ENCODE assay signal across 8 mouse cellular contexts in the genomic region with DNA sequence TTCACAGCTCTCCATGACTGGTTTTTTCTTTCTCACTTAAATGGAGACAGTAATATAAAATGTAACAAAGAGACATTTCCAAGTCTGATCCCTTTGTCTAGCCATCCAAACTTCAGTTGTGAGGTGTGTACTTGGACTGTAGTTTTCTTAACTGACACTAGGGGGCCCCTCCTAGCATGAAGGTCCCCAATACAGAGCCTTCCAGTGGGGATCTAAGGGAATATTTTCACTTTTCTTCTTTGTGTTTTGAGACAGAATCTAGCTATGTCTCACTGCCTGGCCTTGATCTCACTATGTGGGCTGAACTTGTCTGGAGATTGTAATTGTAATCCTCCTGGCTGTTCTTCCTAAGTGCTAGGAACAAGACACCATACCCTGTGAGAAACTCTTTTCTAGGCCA. TPM values are rescaled to one million over a fixed set of nuclear protein-coding genes. Genes with fewer than 3 reads are reported as not detected.
DNase-seq lines count a peak whose midpoint lies in the region; ATAC-seq lines count a peak whose summit lies in the region.

No protein-coding gene starts in this region.

- DNase-seq in embryonic facial prominence, embryonic 11.5 days (ENCODE audit: low spot score), result peak; percentile 57
- no peak for DNase-seq in embryonic facial prominence, embryonic 10.5 days (ENCODE audit: low spot score)
- peak; percentile 34 for DNase-seq in right cerebral cortex, adult 18-20 months
- no peak for DNase-seq in right cerebral cortex, postnatal 14 days
- DNase-seq in embryo, embryonic 11.5 days (ENCODE audit: low read depth, low spot score), result peak; percentile 13
- DNase-seq in adrenal gland, postnatal 4 days (ENCODE audit: low spot score in 2 of 2), result no peak

- no peak overlapping the region for H3K9ac ChIP-seq in embryonic facial prominence, embryonic 11.5 days (replicated peaks; ENCODE audit: low read length)
- no peak overlapping the region for H3K9ac ChIP-seq in intestine, embryonic 15.5 days
- no peak overlapping the region for H3K9ac ChIP-seq in lung, embryonic 16.5 days (ENCODE audit: low read length)

- H3K4me1 ChIP-seq in embryonic facial prominence, embryonic 11.5 days (ENCODE audit: control insufficient read depth, insufficient read depth, low read length), result no peaks in the 10 kb centered on the region
- no peaks in the 10 kb centered on the region for H3K4me1 ChIP-seq in embryonic facial prominence, embryonic 10.5 days
- H3K4me1 ChIP-seq in intestine, embryonic 15.5 days (replicated peaks), result 0 out of 2 replicates have a peak, but pooled peaks cover 3% of the 10 kb centered on the region
- H3K4me1 ChIP-seq in lung, embryonic 16.5 days (replicated peaks; ENCODE audit: control insufficient read depth, insufficient read depth, low read length), result no peaks in the 10 kb centered on the region

- no peaks in the 10 kb centered on the region for H3K9me3 ChIP-seq in embryonic facial prominence, embryonic 11.5 days (replicated peaks; ENCODE audit: control insufficient read depth, low read length)
- H3K9me3 ChIP-seq in embryonic facial prominence, embryonic 10.5 days, result 0 out of 2 replicates have a peak, but pooled peaks cover 4% of the 10 kb centered on the region
- H3K9me3 ChIP-seq in intestine, embryonic 15.5 days, result no peaks in the 10 kb centered on the region
- H3K9me3 ChIP-seq in lung, embryonic 16.5 days (ENCODE audit: control insufficient read depth, low read length), result no peaks in the 10 kb centered on the region; the same call in 1 of the 2 replicates

- H3K4me3 ChIP-seq in embryonic facial prominence, embryonic 11.5 days (ENCODE audit: low read depth, low read length), result no peak overlapping the region
- no peak overlapping the region for H3K4me3 ChIP-seq in embryonic facial prominence, embryonic 10.5 days
- H3K4me3 ChIP-seq in intestine, embryonic 15.5 days (replicated peaks), result no peak overlapping the region
- H3K4me3 ChIP-seq in lung, embryonic 16.5 days (ENCODE audit: low read length), result no peak overlapping the region

- H3K4me2 ChIP-seq in embryonic facial prominence, embryonic 11.5 days (ENCODE audit: low read depth, low read length), result no peak overlapping the region
- no peak overlapping the region for H3K4me2 ChIP-seq in intestine, embryonic 15.5 days (replicated peaks)
- no peak overlapping the region for H3K4me2 ChIP-seq in lung, embryonic 16.5 days (ENCODE audit: low read depth, low read length)

- H3K27ac ChIP-seq in embryonic facial prominence, embryonic 11.5 days (replicated peaks; ENCODE audit: low read depth, low read length), result no peak overlapping the region
- no peak overlapping the region for H3K27ac ChIP-seq in embryonic facial prominence, embryonic 10.5 days (replicated peaks)
- no peak overlapping the region for H3K27ac ChIP-seq in intestine, embryonic 15.5 days
- no peak overlapping the region for H3K27ac ChIP-seq in lung, embryonic 16.5 days (ENCODE audit: low read length)

- H3K27me3 ChIP-seq in embryonic facial prominence, embryonic 11.5 days (ENCODE audit: control insufficient read depth, insufficient read depth, low read length), result no peaks in the 10 kb centered on the region
- H3K27me3 ChIP-seq in embryonic facial prominence, embryonic 10.5 days (replicated peaks; ENCODE audit: low read depth, poor library complexity, severe bottlenecking), result no peaks in the 10 kb centered on the region
- no peaks in the 10 kb centered on the region for H3K27me3 ChIP-seq in intestine, embryonic 15.5 days (replicated peaks)
- no peaks in the 10 kb centered on the region for H3K27me3 ChIP-seq in lung, embryonic 16.5 days (ENCODE audit: control insufficient read depth, insufficient read depth, low read depth, low read length)

- H3K36me3 ChIP-seq in embryonic facial prominence, embryonic 11.5 days (replicated peaks; ENCODE audit: control insufficient read depth, insufficient read depth, low read depth, low read length), result no peaks in the 10 kb centered on the region
- H3K36me3 ChIP-seq in embryonic facial prominence, embryonic 10.5 days (replicated peaks), result no peaks in the 10 kb centered on the region
- H3K36me3 ChIP-seq in intestine, embryonic 15.5 days, result no peaks in the 10 kb centered on the region
- H3K36me3 ChIP-seq in lung, embryonic 16.5 days (ENCODE audit: control insufficient read depth, insufficient read depth, low read length), result no peaks in the 10 kb centered on the region

- peak; percentile 65; the same call in 1 of the 2 replicates for ATAC-seq in embryonic facial prominence, embryonic 11.5 days (replicated peaks; ENCODE audit: insufficient number of reproducible peaks, low FRiP score, low TSS enrichment, low read depth)
- peak; percentile 57; the same call in 1 of the 2 replicates for ATAC-seq in intestine, embryonic 15.5 days
- ATAC-seq in lung, embryonic 16.5 days (ENCODE audit: low read depth), result peak; percentile 54; the same call in 1 of the 2 replicates

RNA-seq across cellular contexts. Expression of a gene that starts 5.5 kb away (rescaled TPM):
- not detected in 2 replicates for polyA plus RNA-seq in embryonic facial prominence, embryonic 11.5 days (2014; fragmentation: Nextera tagmentation; extraction: Ambion mirVana)
- not detected in 2 replicates for polyA plus RNA-seq in embryonic facial prominence, embryonic 10.5 days (2016; fragmentation: Nextera tagmentation; extraction: Ambion mirVana)
- polyA plus RNA-seq in intestine, embryonic 15.5 days (2015; fragmentation: Nextera tagmentation; extraction: Ambion mirVana), result 10.4 and 11.4 TPM in 2 replicates
- not detected in 2 replicates for polyA plus RNA-seq in lung, embryonic 16.5 days (2015; fragmentation: Nextera tagmentation; extraction: Ambion mirVana)
- under 1 TPM in 1 of 2 experiments, not detected in 1; 0.14 TPM for total RNA-seq in adrenal gland, postnatal 4 days (2021)

RNA-seq across cellular contexts. Expression of a gene that starts 49.5 kb away (rescaled TPM):
- polyA plus RNA-seq in embryonic facial prominence, embryonic 11.5 days (2014; fragmentation: Nextera tagmentation; extraction: Ambion mirVana), result 0.13 and 0.50 TPM in 2 replicates
- 0.11 TPM in 1 of 2 replicates, not detected in the other for polyA plus RNA-seq in embryonic facial prominence, embryonic 10.5 days (2016; fragmentation: Nextera tagmentation; extraction: Ambion mirVana)
- polyA plus RNA-seq in intestine, embryonic 15.5 days (2015; fragmentation: Nextera tagmentation; extraction: Ambion mirVana), result 0.27 and 0.49 TPM in 2 replicates
- 0.67 and 0.68 TPM in 2 replicates for polyA plus RNA-seq in lung, embryonic 16.5 days (2015; fragmentation: Nextera tagmentation; extraction: Ambion mirVana)
- not detected for total RNA-seq in adrenal gland, postnatal 4 days (2021)

Comparison
In these comparisons a context has a peak if more than half of its experiments do, and no peak if none do; other contexts are left out.
1. DNase-seq: peak in embryonic facial prominence, embryonic 11.5 days (single experiment), right cerebral cortex, adult 18-20 months (single experiment) and embryo, embryonic 11.5 days (single experiment); none in embryonic facial prominence, embryonic 10.5 days (single experiment), right cerebral cortex, postnatal 14 days (single experiment) and adrenal gland, postnatal 4 days (0 of 2).
2. RNA of a gene that starts 5.5 kb away (polyA plus RNA-seq): 10.4 to 11.4 TPM in intestine, embryonic 15.5 days; not detected in lung, embryonic 16.5 days, not detected in embryonic facial prominence, embryonic 11.5 days and not detected in embryonic facial prominence, embryonic 10.5 days; every median in the first group is over 10 times any median in the second.
3. Peak in every context shown above with its lines, with median percentiles within 50 percentile points of each other: ATAC-seq.